Mouse (Mus musculus) kidney, adult 2 months (tissue): ENCODE results near the gene Klhl40.

Experiments
- CTCF ChIP-seq: fragments of 200-500 bp; conservative IDR thresholded peaks from 2 replicates; pipeline ENCODE4 v1.5.1; 2011; ENCODE audit warnings: low read depth, mild to moderate bottlenecking, control low read depth, low read length, moderate library complexity, mixed read lengths; ENCODE audit not compliant: insufficient read depth, insufficient read length
- POLR2A ChIP-seq: fragments of 200-500 bp; IDR thresholded peaks from one replicate; pipeline ENCODE4 v1.6.1; 2011; ENCODE audit warnings: low read depth, low read length, control low read depth

DNA sequence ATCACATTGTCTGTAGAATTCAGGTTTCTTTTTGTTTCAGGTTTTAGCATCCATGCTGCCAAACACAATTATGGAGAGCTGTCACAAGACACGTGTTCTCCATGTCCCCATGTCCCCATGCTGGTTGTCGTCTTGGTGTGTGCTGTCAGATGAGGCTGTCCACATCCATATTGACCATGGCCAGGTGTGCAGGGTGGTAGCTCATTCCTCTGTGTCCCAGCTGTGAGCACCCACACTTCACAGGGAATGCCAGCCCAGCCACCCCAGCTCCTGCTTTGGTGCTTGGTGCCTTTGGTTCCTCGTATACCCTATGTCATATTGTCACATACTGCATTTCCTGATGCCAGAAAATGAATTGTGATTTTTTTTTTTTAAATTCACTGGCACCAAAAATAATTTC lies 22.8 kb upstream of the Klhl40 start:
- TF ChIP-seq POLR2A (no peak), CTCF (no peak)
